Mouse (Mus musculus): ENCODE measurements around the gene Pole3.

GRCm38 (mm10) chr4:62475793-62476192 lies 49.1 kb downstream of the Pole3 start:
- TF ChIP-seq GATA1 (IDR thresholded peaks at IDR 0.05; ENCODE audit: borderline replicate concordance, low read length): no peak
- TF ChIP-seq CTCF (IDR thresholded peaks at IDR 0.05; ENCODE audit: low read depth, low read length): no peak
- TF ChIP-seq POLR2AphosphoS5 (IDR thresholded peaks at IDR 0.05; ENCODE audit: insufficient replicate concordance, low read depth, low read length): no peak
- no peak for TF ChIP-seq TAL1 (conservative IDR thresholded peaks at IDR 0.05; ENCODE audit: low read depth, low read length)
